In genomic region chr7:100262350-100262749, GRCm38 (mm10) we compare ENCODE assay signal across 26 mouse cellular contexts. TPM values are rescaled to one million over a fixed set of nuclear protein-coding genes. Genes with fewer than 3 reads are reported as not detected.
DNase-seq lines count a peak whose midpoint lies in the region; ATAC-seq and TF ChIP-seq lines count a peak whose summit lies in the region.
"Had no signal": no experiment of that assay in that cellular context is flagged by ENCODE, and none has a peak within 500 bp of the region (broad histone marks: within the 10 kb centered on the region; RNA-seq: fewer than 3 reads in every experiment).

No protein-coding gene starts in this region.

- ATAC-seq in Patski, result no peak
- ATAC-seq: CD4-positive, CD25-positive, alpha-beta regulatory T cell, adult 4 months had no signal

- CTCF ChIA-PET in Patski (lab: Charles Lee), result interaction anchor here (1.0 to 2.9 kb wide), 5 partner anchors 9 to 274 kb away, joined by 3 to 10 read pairs (median 3); no protein-coding TSS in a partner anchor

- no peak for DNase-seq in layer of hippocampus, adult 2 months (ENCODE audit: low spot score in 2 of 2)
- DNase-seq in layer of hippocampus, adult 9-11 months, result no peak
- DNase-seq in 3134 (ENCODE audit: extremely low read depth, insufficient read length, low spot score) (peak; percentile 12), 3T3-L1 (ENCODE audit: low read depth, low spot score) (peak; percentile 62), Patski (ENCODE audit: low read depth, low spot score) (no peak)
- DNase-seq in kidney, postnatal 36 days, result no peak
- no peak for DNase-seq in spleen, adult 18-20 months
- DNase-seq: cerebellum, adult 2 months; cerebellum, postnatal 36 days; embryo, embryonic 11 days; gastrocnemius, postnatal 10 days; heart, postnatal 10 days; kidney, adult 11 months; layer of hippocampus, postnatal 36 days; right cerebral cortex, postnatal 14 days had no signal

- in situ Hi-C loops in Patski (cut with MboI; ENCODE audit: low pct_unique_long_range_greater_than_20kb), result no loop called here

- no peak overlapping the region for H3K4me3 ChIP-seq in layer of hippocampus, adult 2 months
- H3K4me3 ChIP-seq: embryonic facial prominence, embryonic 13.5 days; erythroblast, embryonic 14.5 days; forebrain, embryonic 12.5 days; heart, embryonic 12.5 days; lung, embryonic 15.5 days; midbrain, embryonic 12.5 days had no signal

- POLR2A ChIA-PET in Patski (lab: Charles Lee), result interaction anchor here (1.5 kb wide), 1 partner anchor 10 kb away, joined by 5 read pairs; no protein-coding TSS in a partner anchor

- H3K27ac ChIP-seq in layer of hippocampus, adult 2 months, result no peak overlapping the region
- H3K27ac ChIP-seq: embryonic facial prominence, embryonic 13.5 days; forebrain, embryonic 12.5 days; liver, embryonic 14.5 days; lung, embryonic 15.5 days; midbrain, embryonic 12.5 days had no signal

- H3K27me3 ChIP-seq in Patski, result peaks cover 4% of the 10 kb centered on the region
- H3K27me3 ChIP-seq: embryonic facial prominence, embryonic 13.5 days; forebrain, embryonic 12.5 days; heart, embryonic 12.5 days; lung, embryonic 15.5 days; midbrain, embryonic 12.5 days had no signal

- TF ChIP-seq CTCF in layer of hippocampus, adult 2 months (conservative IDR thresholded peaks at IDR 0.05), result peak; percentile 56
- TF ChIP-seq CTCF in Patski (IDR thresholded peaks at IDR 0.05), result peak; percentile 62

RNA-seq across cellular contexts. Expression of gene P4ha3, which starts 23.0 kb away (rescaled TPM):
- 1 to 10 TPM; 6.4 to 8.3 TPM for total RNA-seq in layer of hippocampus, adult 2 months (2021)
- polyA plus RNA-seq in Patski (2021), result 0.09 TPM
- total RNA-seq: granulocyte monocyte progenitor cell, adult 5-6 weeks; megakaryocyte, adult 5-6 weeks had no signal
- polyA plus RNA-seq: CD4-positive, CD25-positive, alpha-beta regulatory T cell, adult 4 months; erythroblast, embryonic 14.5 days; G1E had no signal

RNA-seq across cellular contexts. Expression of gene Pgm2l1, which starts 35.2 kb away (rescaled TPM):
- 100 to 1,000 TPM; 282 to 286 TPM for total RNA-seq in layer of hippocampus, adult 2 months (2021)
- polyA plus RNA-seq in Patski (2021), result 0.76 TPM

Comparison
In these comparisons a context has a peak if more than half of its experiments do, and no peak if none do; other contexts are left out.
1. DNase-seq: peak in 3134 (single experiment) and 3T3-L1 (single experiment); none in layer of hippocampus, adult 2 months (0 of 2), layer of hippocampus, adult 9-11 months (single experiment), Patski (single experiment), kidney, postnatal 36 days (0 of 2) and spleen, adult 18-20 months (0 of 2).